Mouse (Mus musculus): ENCODE data around the gene Psmg3. TPM values are rescaled to one million over a fixed set of nuclear protein-coding genes. Genes with fewer than 3 reads are reported as not detected.

Psmg3 gene
- polyA plus RNA-seq (2015; fragmentation: Illumina TruSeq; extraction: RNeasy Lipid Tissue Mini Kit (QIAGEN cat#74804); ENCODE audit: insufficient read depth, low replicate concordance) = 6.0 TPM

DNA sequence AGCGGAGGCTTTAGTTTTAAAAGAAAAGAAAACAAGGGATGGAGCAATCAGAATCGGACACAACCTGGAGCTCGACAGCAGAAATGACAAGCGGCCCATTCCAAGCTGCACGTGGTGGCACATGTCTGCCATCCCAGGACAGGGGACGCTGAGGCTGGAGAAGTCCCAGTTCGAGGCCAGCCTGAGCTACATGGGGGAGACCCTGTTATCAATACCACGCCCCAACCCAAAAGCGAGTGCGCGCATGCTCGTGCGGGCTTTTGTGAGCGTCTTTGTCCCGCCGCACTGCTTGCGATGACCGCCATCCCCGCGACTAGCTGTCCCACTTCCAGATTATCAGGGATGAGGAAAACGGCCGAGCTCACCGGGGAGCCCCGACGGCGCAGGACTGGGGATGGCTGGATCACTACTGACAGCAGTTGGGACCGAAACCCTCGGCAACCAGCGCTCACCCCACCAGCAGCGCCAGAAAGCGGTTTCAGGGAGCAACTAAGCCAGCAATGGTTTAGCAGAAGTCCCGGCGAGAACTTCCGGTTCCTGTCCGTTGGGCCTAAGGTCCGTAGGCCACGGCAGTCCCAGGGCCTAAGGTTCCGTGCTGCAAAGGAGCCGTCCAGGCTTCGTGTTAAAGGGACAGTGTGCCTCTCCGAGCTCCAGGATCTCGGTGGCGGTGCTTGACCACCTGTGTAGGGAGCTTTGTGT lies at the start of gene Psmg3, which contains the start of gene Gm26938:
Psmg3 (minus strand) TSS at position 529 of the 699 bp plus-strand sequence.
Gm26938 (minus strand) TSS at position 51 of the 699 bp plus-strand sequence.

DNA sequence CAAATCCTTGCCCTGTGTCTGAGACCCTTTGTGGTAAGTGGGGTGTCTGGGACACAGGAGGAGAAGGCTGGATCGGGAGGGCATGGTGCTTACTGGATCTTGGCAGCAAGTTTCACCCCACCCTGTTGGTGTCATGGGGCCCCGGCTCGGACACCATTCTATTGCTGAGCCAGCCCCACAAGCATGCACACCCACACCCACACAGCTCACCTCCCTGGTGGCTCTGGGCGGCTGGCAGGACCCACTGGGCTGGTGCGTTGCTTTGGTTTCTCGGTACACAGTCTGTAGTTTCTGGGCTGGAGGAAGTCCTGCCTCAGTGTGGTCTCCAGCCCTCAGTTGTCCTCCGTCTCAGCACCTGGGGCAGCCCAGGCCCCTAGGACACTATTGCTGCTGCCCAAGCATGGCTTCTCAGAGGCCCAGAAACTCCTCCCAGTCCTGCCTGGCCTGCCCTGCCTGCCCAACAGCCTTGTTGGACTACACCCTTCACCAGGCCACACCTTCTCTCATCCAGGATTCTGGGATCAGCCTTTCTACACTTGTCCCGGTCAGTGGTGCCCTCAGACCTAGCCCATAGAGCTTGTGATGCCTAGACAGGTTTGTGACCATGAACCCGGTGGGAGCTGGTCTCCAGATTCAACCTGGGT lies 7.0 kb downstream of the Psmg3 start, which contains the start of gene Tmem184a:
Tmem184a (minus strand) TSS at position 380 of the 644 bp plus-strand sequence.

GRCm38 (mm10) chr5:139791227-139792158 lies 35.2 kb downstream of the Psmg3 start, which contains the start of gene Mafk:
Gene Mafk, plus strand, starts transcription at chr5:139791513.

DNA sequence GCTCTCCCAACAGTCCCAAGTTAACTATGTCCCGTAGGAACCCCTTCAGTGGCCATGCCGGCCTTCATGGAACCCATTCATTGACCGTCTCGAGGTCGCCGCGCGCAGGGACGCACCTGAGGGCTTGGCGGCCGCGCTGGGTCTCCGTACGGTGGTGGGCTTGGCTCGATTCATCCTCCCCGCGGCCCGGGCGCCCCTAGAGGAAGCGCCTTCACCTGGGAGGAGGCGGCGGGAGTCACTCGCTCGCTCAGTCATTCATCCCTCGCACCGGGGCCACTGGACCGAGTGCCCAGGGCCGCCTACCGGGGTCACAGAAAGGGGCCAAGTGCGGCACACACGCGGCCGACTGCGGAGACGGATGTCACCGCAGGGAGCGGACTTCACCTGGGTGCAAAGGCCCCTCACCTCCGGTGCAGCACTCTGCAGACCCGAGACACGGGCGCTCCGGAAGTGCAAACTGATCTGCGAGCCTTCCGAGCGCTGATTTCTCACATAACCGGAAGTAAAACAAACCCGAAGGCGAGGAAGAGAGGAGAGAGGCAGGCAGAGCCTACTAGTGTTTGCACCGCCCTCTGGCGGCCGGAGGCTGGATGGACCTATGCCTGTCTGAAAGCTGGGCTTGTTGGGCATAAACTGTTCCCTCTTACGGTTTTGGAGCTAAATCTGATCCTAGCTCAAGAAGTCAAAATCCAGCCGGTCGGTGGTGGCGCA lies 51.3 kb downstream of the Psmg3 start, which contains the start of gene Ints1:
Ints1 (minus strand) TSS at position 459 of the 711 bp plus-strand sequence.

Other genes with a start within 250 kb of the Psmg3 start
- gene Micall2, start 90.5 kb downstream of the Psmg3 start, polyA plus RNA-seq (2015; fragmentation: Illumina TruSeq; extraction: RNeasy Lipid Tissue Mini Kit (QIAGEN cat#74804); ENCODE audit: insufficient read depth, low replicate concordance) = 3.1 TPM
- 20.7 TPM for gene Ints1, start 51.2 kb downstream of the Psmg3 start, polyA plus RNA-seq (2015; fragmentation: Illumina TruSeq; extraction: RNeasy Lipid Tissue Mini Kit (QIAGEN cat#74804); ENCODE audit: insufficient read depth, low replicate concordance)
- 13.5 TPM for gene Mafk, start 35.4 kb downstream of the Psmg3 start, polyA plus RNA-seq (2015; fragmentation: Illumina TruSeq; extraction: RNeasy Lipid Tissue Mini Kit (QIAGEN cat#74804); ENCODE audit: insufficient read depth, low replicate concordance)
- not detected for gene Tmem184a, start 7.0 kb downstream of the Psmg3 start, polyA plus RNA-seq (2015; fragmentation: Illumina TruSeq; extraction: RNeasy Lipid Tissue Mini Kit (QIAGEN cat#74804); ENCODE audit: insufficient read depth, low replicate concordance)
- gene Gm26938, start 478 bp downstream of the Psmg3 start, polyA plus RNA-seq (2015; fragmentation: Illumina TruSeq; extraction: RNeasy Lipid Tissue Mini Kit (QIAGEN cat#74804); ENCODE audit: insufficient read depth, low replicate concordance) = not detected
- gene Elfn1, start 81.1 kb upstream of the Psmg3 start, polyA plus RNA-seq (2015; fragmentation: Illumina TruSeq; extraction: RNeasy Lipid Tissue Mini Kit (QIAGEN cat#74804); ENCODE audit: insufficient read depth, low replicate concordance) = not detected

Data from spleen, adult 10 weeks (tissue).